Mouse (Mus musculus) embryonic facial prominence, embryonic 14.5 days (tissue): ENCODE measurements around the gene Txn1. TPM values are rescaled to one million over a fixed set of nuclear protein-coding genes. Genes with fewer than 3 reads are reported as not detected.

Source experiments
- ATAC-seq: fragments of 200-750 bp; cut with Nextera tagmentation; 2 replicates; pipeline ENCODE4 v1.8.0; 2017; ENCODE audit warnings: low read depth, moderate number of reproducible peaks, moderate TSS enrichment
- DNase-seq: peaks from one replicate; pipeline ENCODE4 v3.0.0-alpha.2; 2015; ENCODE audit warnings: low spot score
- H3K27ac ChIP-seq: fragments of 300-500 bp; sonication (generic); replicated peaks from 2 replicates; pipeline ENCODE4 v1.5.1; 2014; ENCODE audit warnings: low read depth, mild to moderate bottlenecking, low read length, moderate library complexity
- H3K27me3 ChIP-seq: fragments of 300-500 bp; sonication (generic); replicated peaks from 2 replicates; pipeline ENCODE4 v1.6.1; 2014; ENCODE audit warnings: low read length; ENCODE audit not compliant: control insufficient read depth, insufficient read depth
- H3K36me3 ChIP-seq: fragments of 300-500 bp; sonication (generic); 2 replicates; pipeline ENCODE4 v1.6.1; 2014; ENCODE audit warnings: low read length, mixed read lengths; ENCODE audit not compliant: control insufficient read depth, insufficient read depth
- H3K4me1 ChIP-seq: fragments of 300-500 bp; sonication (generic); 2 replicates; pipeline ENCODE4 v1.6.1; 2014; ENCODE audit warnings: antibody characterized with exemption, low read length; ENCODE audit not compliant: control insufficient read depth, insufficient read depth
- H3K4me2 ChIP-seq: fragments of 300-500 bp; sonication (generic); 2 replicates; pipeline ENCODE4 v1.6.1; 2014; ENCODE audit warnings: low read depth, mild to moderate bottlenecking, low read length, moderate library complexity, mixed read lengths
- H3K4me3 ChIP-seq: fragments of 300-500 bp; sonication (generic); 2 replicates; pipeline ENCODE4 v1.5.1; 2014; ENCODE audit warnings: low read depth, mild to moderate bottlenecking, low read length
- H3K9ac ChIP-seq: fragments of 300-500 bp; sonication (generic); 2 replicates; pipeline ENCODE4 v1.6.1; 2014; ENCODE audit warnings: low read depth, mild to moderate bottlenecking, low read length, moderate library complexity, mixed read lengths
- H3K9me3 ChIP-seq: fragments of 300-500 bp; sonication (generic); 2 replicates; pipeline ENCODE4 v1.6.1; 2016; ENCODE audit warnings: low read length; ENCODE audit not compliant: control insufficient read depth
- WGBS: fragments of 180-500 bp; shearing (Covaris S2); extraction: QIAGEN DNeasy Blood & Tissue Kit; methylation state at CpG from one replicate; pipeline ENCODE4 v1.1.7; 2014; 5-methylcytosine and 5-hydroxymethylcytosine counted together
- polyA plus RNA-seq: library from polyadenylated mRNA; unstranded; fragments of >200 nt; fragmentation: Nextera tagmentation; extraction: Ambion mirVana; gene quantifications from 2 replicates; pipeline ENCODE4 v1.2.1, GENCODE M21; 2014

Txn1 gene
- polyA plus RNA-seq, 1 experiment from 2014 or later = 373 TPM

GRCm38 (mm10) chr4:57930559-57931170 lies 25.5 kb downstream of the Txn1 start:
- 73% methylated on average over 5 of the region's 5 CpGs for whole genome bisulfite sequencing
- Histone ChIP-seq H3K9me3 (peaks cover 4% of the 10 kb centered on the region; the same call in 1 of the 2 replicates), H3K9ac (no peak overlapping the region), H3K27ac (no peak overlapping the region), H3K36me3 (no peaks in the 10 kb centered on the region), H3K27me3 (no peaks in the 10 kb centered on the region), H3K4me3 (no peak overlapping the region), H3K4me2 (no peak overlapping the region), H3K4me1 (no peaks in the 10 kb centered on the region)
- DNase-seq (no peak), ATAC-seq (no peak)

GRCm38 (mm10) chr4:57927464-57928205 lies 28.6 kb downstream of the Txn1 start:
- WGBS = 25% methylated on average over 3 of the region's 3 CpGs
- DNase-seq = peak; percentile 82

DNA sequence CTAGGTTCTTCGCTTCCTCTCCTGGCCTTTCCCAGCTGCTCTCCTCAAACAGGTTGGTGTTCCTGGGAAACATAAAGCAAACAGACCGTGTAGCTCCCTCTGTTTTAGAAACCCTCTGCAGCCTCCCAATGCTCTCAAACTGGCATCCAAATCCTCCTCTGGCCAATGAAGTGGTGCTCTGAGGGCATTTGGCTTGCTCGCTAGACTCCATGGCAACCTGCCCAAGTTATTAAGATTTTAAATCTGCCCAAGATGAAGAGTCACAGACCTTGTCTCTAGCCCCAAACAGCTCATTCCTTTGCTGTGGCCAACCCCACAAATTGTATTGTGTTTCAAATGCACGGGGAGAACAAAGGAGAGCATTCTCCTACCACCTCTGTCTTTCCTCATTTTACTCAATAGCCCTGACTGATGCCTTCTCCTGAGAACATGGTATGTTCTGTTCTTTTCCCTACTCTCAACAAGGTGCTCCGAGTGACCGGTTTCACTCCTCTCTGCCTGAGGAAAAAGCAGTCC lies 31.6 kb downstream of the Txn1 start:
- no peak overlapping the region for H3K27ac ChIP-seq
- no peaks in the 10 kb centered on the region for H3K27me3 ChIP-seq
- H3K4me2 ChIP-seq = no peak overlapping the region
- H3K9me3 ChIP-seq = no peaks in the 10 kb centered on the region
- no peak overlapping the region for H3K4me3 ChIP-seq
- WGBS = 68% methylated on average over 6 of the region's 6 CpGs
- DNase-seq (no peak), ATAC-seq (no peak)
- no peak overlapping the region for H3K9ac ChIP-seq
- H3K4me1 ChIP-seq = 0 out of 2 replicates have a peak, but pooled peaks cover 5% of the 10 kb centered on the region
- no peaks in the 10 kb centered on the region for H3K36me3 ChIP-seq

More at GRCm38 (mm10) chr4:57927464-57928205, 28.6 kb downstream of the Txn1 start:
- ATAC-seq = peak; percentile 15; the same call in 1 of the 2 replicates
- H3K9ac ChIP-seq = no peak overlapping the region
- no peak overlapping the region for H3K27ac ChIP-seq
- no peaks in the 10 kb centered on the region for H3K27me3 ChIP-seq
- no peaks in the 10 kb centered on the region for H3K36me3 ChIP-seq
- H3K4me3 ChIP-seq = no peak overlapping the region
- no peak overlapping the region for H3K4me2 ChIP-seq
- peaks cover under 1% of the 10 kb centered on the region; the same call in 1 of the 2 replicates for H3K9me3 ChIP-seq
- H3K4me1 ChIP-seq = no peaks in the 10 kb centered on the region

DNA sequence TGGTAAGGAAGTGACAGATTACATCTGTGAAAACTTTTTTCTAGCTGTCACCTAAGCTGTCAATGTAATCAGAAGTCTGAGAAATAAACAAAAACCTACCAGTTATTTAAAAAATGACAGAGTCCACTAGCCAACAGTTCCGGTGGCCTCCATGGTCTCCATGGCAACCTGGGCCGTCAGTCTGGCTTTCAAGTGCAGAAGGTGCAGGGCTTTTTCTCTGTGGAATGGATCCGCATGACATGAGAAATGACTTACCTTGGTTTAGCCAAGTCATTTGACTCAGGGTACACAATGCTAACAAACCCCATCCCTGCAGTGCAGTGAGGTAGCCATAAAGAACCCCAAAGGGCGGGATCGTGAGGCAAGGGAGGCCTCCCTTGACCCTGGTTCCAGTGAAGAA lies 34.0 kb downstream of the Txn1 start:
- 64% methylated on average over 5 of the region's 5 CpGs for WGBS
- no peak overlapping the region for H3K4me2 ChIP-seq
- DNase-seq = no peak
- no peaks in the 10 kb centered on the region for H3K36me3 ChIP-seq
- H3K9ac ChIP-seq = no peak overlapping the region
- no peak for ATAC-seq
- 0 out of 2 replicates have a peak, but pooled peaks cover 6% of the 10 kb centered on the region for H3K4me1 ChIP-seq
- H3K9me3 ChIP-seq = no peaks in the 10 kb centered on the region
- H3K27ac ChIP-seq = no peak overlapping the region
- no peaks in the 10 kb centered on the region for H3K27me3 ChIP-seq
- no peak overlapping the region for H3K4me3 ChIP-seq

GRCm38 (mm10) chr4:57920522-57920921 lies 35.7 kb downstream of the Txn1 start:
- peaks cover 20% of the 10 kb centered on the region for H3K4me1 ChIP-seq
- no peaks in the 10 kb centered on the region for H3K27me3 ChIP-seq
- no peaks in the 10 kb centered on the region for H3K36me3 ChIP-seq
- WGBS = 90% methylated on average over 1 of the region's 1 CpGs
- no peak for ATAC-seq
- no peaks in the 10 kb centered on the region for H3K9me3 ChIP-seq
- H3K4me3 ChIP-seq = no peak overlapping the region
- H3K9ac ChIP-seq = no peak overlapping the region
- H3K27ac ChIP-seq = no peak overlapping the region
- no peak overlapping the region for H3K4me2 ChIP-seq
- no peak for DNase-seq

- ATAC-seq (no peak), DNase-seq (peak; percentile 56)
- 18% methylated on average over 8 of the region's 8 CpGs for WGBS
- Histone ChIP-seq H3K4me3 (no peak overlapping the region), H3K27ac (no peak overlapping the region), H3K4me2 (no peak overlapping the region), H3K36me3 (no peaks in the 10 kb centered on the region), H3K9me3 (no peaks in the 10 kb centered on the region), H3K4me1 (peaks cover 25% of the 10 kb centered on the region), H3K27me3 (0 out of 2 replicates have a peak, but pooled peaks cover 5% of the 10 kb centered on the region), H3K9ac (no peak overlapping the region)
Observed at GRCm38 (mm10) chr4:57919494-57920423, 36.5 kb downstream of the Txn1 start.

GRCm38 (mm10) chr4:57916711-57917110 lies 39.5 kb downstream of the Txn1 start:
- H3K9ac ChIP-seq = no peak overlapping the region
- ATAC-seq (no peak), DNase-seq (no peak)
- no peaks in the 10 kb centered on the region for H3K9me3 ChIP-seq
- no peak overlapping the region; the same call in 1 of the 2 replicates for H3K4me2 ChIP-seq
- 74% methylated on average over 4 of the region's 4 CpGs for WGBS
- no peak overlapping the region for H3K27ac ChIP-seq
- H3K27me3 ChIP-seq = 0 out of 2 replicates have a peak, but pooled peaks cover 5% of the 10 kb centered on the region
- H3K36me3 ChIP-seq = no peaks in the 10 kb centered on the region
- H3K4me3 ChIP-seq = no peak overlapping the region
- peaks cover 32% of the 10 kb centered on the region for H3K4me1 ChIP-seq

DNA sequence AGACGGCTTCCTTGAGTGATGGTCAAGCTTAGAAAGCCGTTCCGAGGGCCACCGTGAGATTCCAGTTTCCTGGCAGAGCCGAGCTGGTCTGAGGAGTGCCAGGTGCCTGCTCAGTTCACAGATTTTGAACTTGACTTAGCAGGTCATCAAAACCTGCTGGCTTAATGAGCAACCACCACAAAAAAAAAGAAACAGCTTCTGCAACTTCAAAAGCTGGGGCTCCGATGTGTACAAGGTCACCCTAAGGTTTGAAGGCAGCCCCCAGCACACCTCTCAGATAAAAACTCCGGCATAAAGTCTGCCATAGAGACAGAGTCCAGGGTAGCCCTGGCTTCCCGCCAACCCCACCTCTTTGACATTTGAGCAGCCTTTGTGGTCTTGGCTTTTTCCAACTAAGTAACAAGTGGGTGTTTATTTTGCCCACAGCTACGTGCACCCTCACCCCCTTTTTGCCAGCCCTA lies 40.0 kb downstream of the Txn1 start, which contains the start of gene D630039A03Rik:
Gene D630039A03Rik (minus strand): TSS at position 97 of the 461 bp plus-strand sequence.
- H3K4me1 ChIP-seq = peaks cover 32% of the 10 kb centered on the region
- DNase-seq = peak; percentile 69
- ATAC-seq = peak; percentile 20; the same call in 1 of the 2 replicates
- no peak within 1 kb of the TSS for H3K27ac ChIP-seq
- 0 out of 2 replicates have a peak, but pooled peaks cover 5% of the 10 kb centered on the region for H3K27me3 ChIP-seq
- H3K4me3 ChIP-seq = peak within 1 kb of the TSS; percentile 14; the same call in 1 of the 2 replicates
- 15% methylated on average over 9 of the region's 9 CpGs for WGBS
- H3K9ac ChIP-seq = no peak within 1 kb of the TSS
- H3K4me2 ChIP-seq = peak within 1 kb of the TSS; percentile 39
- H3K9me3 ChIP-seq = no peaks in the 10 kb centered on the region
- H3K36me3 ChIP-seq = no peaks in the 10 kb centered on the region
